Mouse (Mus musculus) olfactory bulb, adult 2 months (tissue): Measurements from ENCODE around the gene Efhd2.

Source experiments
- CTCF ChIP-seq: fragments of 200-500 bp; IDR thresholded peaks from 2 replicates; pipeline ENCODE4 v1.5.1; 2012; ENCODE audit warnings: low read depth, mild to moderate bottlenecking, low read length, moderate library complexity; ENCODE audit not compliant: insufficient read depth
- POLR2A ChIP-seq: fragments of 200-500 bp; IDR thresholded peaks from 2 replicates; pipeline ENCODE4 v1.6.1; 2012; ENCODE audit warnings: mild to moderate bottlenecking, low read depth, low read length, moderate library complexity; ENCODE audit not compliant: insufficient read depth

- TF ChIP-seq POLR2A (no peak), CTCF (no peak)
Observed at GRCm38 (mm10) chr4:141827401-141827800, 47.3 kb downstream of the Efhd2 start.
